Comparison of ENCODE assay signal across 8 mouse cellular contexts in genomic region chr15:81399638-81400315, GRCm38 (mm10). TPM values are rescaled to one million over a fixed set of nuclear protein-coding genes. Genes with fewer than 3 reads are reported as not detected.
DNase-seq lines count a peak whose midpoint lies in the region; ATAC-seq and TF ChIP-seq lines count a peak whose summit lies in the region.

TSS of gene St13 (minus strand) at chr15:81400077.
TSS of gene Xpnpep3 (plus strand) at chr15:81400138.

- H3K27me3 ChIP-seq in heart, embryonic 11.5 days (ENCODE audit: control insufficient read depth, insufficient read depth, low read length), result no peaks in the 10 kb centered on the region
- H3K27me3 ChIP-seq in kidney, embryonic 16.5 days (ENCODE audit: insufficient read depth, low read length), result no peaks in the 10 kb centered on the region
- H3K27me3 ChIP-seq in liver, adult 2 months (ENCODE audit: control insufficient read depth, insufficient read depth, low read length), result no peaks in the 10 kb centered on the region
- H3K27me3 ChIP-seq in myocyte (ENCODE audit: control insufficient read depth, insufficient read depth, insufficient read length), result no peaks in the 10 kb centered on the region
- H3K27me3 ChIP-seq in splenic B cell, adult 2 months (ENCODE audit: control insufficient read depth, insufficient read depth, low read length, poor library complexity, severe bottlenecking), result no peaks in the 10 kb centered on the region

- DNase-seq in B cell, adult 2 months, result peak; percentile 99
- peak; percentile 97 for DNase-seq in brain, adult 2 months (ENCODE audit: low read depth, low spot score)
- DNase-seq in liver, adult 2 months (ENCODE audit: extremely low read depth, low read depth, low spot score), result peak; percentile 90
- peak; percentile 98 for DNase-seq in splenic B cell, adult 2 months (ENCODE audit: low read depth, low spot score)

- peak within 1 kb of the TSS; percentile 78 for H3K4me2 ChIP-seq in heart, embryonic 11.5 days
- H3K4me2 ChIP-seq in kidney, embryonic 16.5 days (replicated peaks; ENCODE audit: low read depth, low read length), result peak within 1 kb of the TSS; percentile 67
- peak within 1 kb of the TSS; percentile 91 for H3K4me2 ChIP-seq in myocyte (ENCODE audit: low read depth)

- TF ChIP-seq POLR2A in liver, adult 2 months (IDR thresholded peaks at IDR 0.05; ENCODE audit: extremely low read depth, insufficient read depth, low read length), result peak; percentile 66
- peak; percentile 93 for TF ChIP-seq POLR2A in myocyte (IDR thresholded peaks at IDR 0.05; ENCODE audit: insufficient read length, low read depth)

- H3K4me3 ChIP-seq in heart, embryonic 11.5 days (ENCODE audit: low read depth, low read length), result peak within 1 kb of the TSS; percentile 96
- peak within 1 kb of the TSS; percentile 86 for H3K4me3 ChIP-seq in kidney, embryonic 16.5 days (ENCODE audit: low read length)
- H3K4me3 ChIP-seq in liver, adult 2 months (ENCODE audit: insufficient read depth, low read depth, low read length), result peak within 1 kb of the TSS; percentile 99
- H3K4me3 ChIP-seq in myocyte, result peak within 1 kb of the TSS; percentile 78

- under 1% methylated on average over 50 of the region's 50 CpGs for WGBS in heart, embryonic 11.5 days (ENCODE audit: insufficient replicate concordance)
- WGBS in kidney, embryonic 16.5 days, result under 1% methylated on average over 50 of the region's 50 CpGs
- WGBS in liver, adult 2 months, result under 1% methylated on average over 50 of the region's 50 CpGs

- peak; percentile 96 for ATAC-seq in erythroblast, adult 5-6 weeks (replicated peaks; ENCODE audit: low FRiP score, poor library complexity, severe bottlenecking)
- peak; percentile 100 for ATAC-seq in heart, embryonic 11.5 days (replicated peaks; ENCODE audit: insufficient number of reproducible peaks, low FRiP score, low TSS enrichment)
- peak; percentile 100 for ATAC-seq in kidney, embryonic 16.5 days (ENCODE audit: low FRiP score, low TSS enrichment)

- H3K9ac ChIP-seq in heart, embryonic 11.5 days (ENCODE audit: low read depth, low read length), result peak within 1 kb of the TSS; percentile 97
- peak within 1 kb of the TSS; percentile 92 for H3K9ac ChIP-seq in kidney, embryonic 16.5 days (replicated peaks; ENCODE audit: low read length)
- H3K9ac ChIP-seq in liver, adult 2 months (ENCODE audit: low read depth, low read length), result peak within 1 kb of the TSS; percentile 98

- H3ac ChIP-seq in myocyte (ENCODE audit: control insufficient read depth, insufficient read length), result peak within 1 kb of the TSS; percentile 74

- peaks cover 7% of the 10 kb centered on the region for H3K4me1 ChIP-seq in heart, embryonic 11.5 days (ENCODE audit: control insufficient read depth, insufficient read depth, low read length)
- peaks cover 33% of the 10 kb centered on the region for H3K4me1 ChIP-seq in kidney, embryonic 16.5 days (ENCODE audit: insufficient read depth, low read length)
- peaks cover 14% of the 10 kb centered on the region for H3K4me1 ChIP-seq in liver, adult 2 months (ENCODE audit: control insufficient read depth, insufficient read depth, low read length)

- TF ChIP-seq CTCF in liver, adult 2 months (IDR thresholded peaks at IDR 0.05; ENCODE audit: low read depth, low read length), result no peak

- H3K27ac ChIP-seq in heart, embryonic 11.5 days (ENCODE audit: low read depth, low read length), result peak within 1 kb of the TSS; percentile 94
- H3K27ac ChIP-seq in kidney, embryonic 16.5 days (ENCODE audit: low read length), result peak within 1 kb of the TSS; percentile 97
- peak within 1 kb of the TSS; percentile 98 for H3K27ac ChIP-seq in liver, adult 2 months (replicated peaks; ENCODE audit: insufficient read depth, low read depth, low read length)

- no peaks in the 10 kb centered on the region for H3K9me3 ChIP-seq in heart, embryonic 11.5 days (replicated peaks; ENCODE audit: control insufficient read depth, low read length)
- no peaks in the 10 kb centered on the region for H3K9me3 ChIP-seq in kidney, embryonic 16.5 days (ENCODE audit: low read length)

- no peaks in the 10 kb centered on the region for H3K36me3 ChIP-seq in heart, embryonic 11.5 days (ENCODE audit: control insufficient read depth, insufficient read depth, low read length)
- no peaks in the 10 kb centered on the region for H3K36me3 ChIP-seq in kidney, embryonic 16.5 days (ENCODE audit: insufficient read depth, low read length)
- H3K36me3 ChIP-seq in liver, adult 2 months (ENCODE audit: control insufficient read depth, insufficient read depth, low read length), result peaks cover 4% of the 10 kb centered on the region; the same call in 1 of the 2 replicates
- no peaks in the 10 kb centered on the region for H3K36me3 ChIP-seq in myocyte (ENCODE audit: control insufficient read depth, insufficient read depth)
- H3K36me3 ChIP-seq in splenic B cell, adult 2 months (ENCODE audit: control insufficient read depth, insufficient read depth, low read length, poor library complexity, severe bottlenecking), result no peaks in the 10 kb centered on the region

- H3K79me2 ChIP-seq in liver, adult 2 months (ENCODE audit: control insufficient read depth, insufficient read depth, low read length), result peaks cover 20% of the 10 kb centered on the region; the same call in 1 of the 2 replicates
- peaks cover 87% of the 10 kb centered on the region for H3K79me2 ChIP-seq in myocyte (ENCODE audit: control insufficient read depth, insufficient read depth)

TF ChIP-seq in myocyte, 11 proteins besides CTCF, POLR2A, EP300 and RAD21:
- TF ChIP-seq MYOD1 (IDR thresholded peaks at IDR 0.05; ENCODE audit: control insufficient read depth in 1 of 3, insufficient read length in 2 of 3, low read depth in 2 of 3) (peak in 1 of 3 experiments; percentile 39), MAX (IDR thresholded peaks at IDR 0.05; ENCODE audit: low read depth) (peak; percentile 97), TCF3 (IDR thresholded peaks at IDR 0.05; ENCODE audit: insufficient read length, low read depth) (no peak), SRF (IDR thresholded peaks at IDR 0.05; ENCODE audit: control insufficient read depth, insufficient read length, low read depth) (peak; percentile 78), MYOG (IDR thresholded peaks at IDR 0.05; ENCODE audit: control insufficient read depth in 1 of 3, insufficient read depth in 1 of 3, insufficient read length in 2 of 3, low read depth in 2 of 3) (peak in 1 of 3 experiments; percentile 55), POLR2AphosphoS2 (IDR thresholded peaks at IDR 0.05; ENCODE audit: insufficient read length, low read depth) (peak; percentile 91), USF1 (IDR thresholded peaks at IDR 0.05; ENCODE audit: low read depth) (peak; percentile 91), TCF12 (IDR thresholded peaks at IDR 0.05; ENCODE audit: insufficient read depth, poor library complexity, severe bottlenecking) (peak; percentile 4), E2F4 (IDR thresholded peaks at IDR 0.05; ENCODE audit: insufficient read depth) (peak; percentile 45), REST (IDR thresholded peaks at IDR 0.05; ENCODE audit: insufficient read depth, insufficient read length) (no peak), CEBPB (IDR thresholded peaks at IDR 0.05; ENCODE audit: insufficient read depth, poor library complexity, severe bottlenecking) (no peak)

RNA-seq across cellular contexts. Expression of gene St13, which starts in this region (rescaled TPM):
- total RNA-seq in erythroblast, adult 5-6 weeks (2015; ENCODE audit: low replicate concordance), result 14.8 and 48.3 TPM in 2 replicates
- total RNA-seq in erythroblast, adult 5-6 weeks (2017; ENCODE audit: low replicate concordance), result 27.7 and 35.1 TPM in 2 replicates
- 138 and 140 TPM in 2 replicates for polyA plus RNA-seq in heart, embryonic 11.5 days (2014; fragmentation: Nextera tagmentation; extraction: Ambion mirVana)
- polyA plus RNA-seq in kidney, embryonic 16.5 days (2015; fragmentation: Nextera tagmentation; extraction: Ambion mirVana), result 192 and 194 TPM in 2 replicates
- 91.8 and 98.9 TPM in 2 replicates for total RNA-seq in liver, adult 2 months (2014; rRNA removed)
- polyA plus RNA-seq in liver, adult 2 months (2012; rRNA removed), result 29.2 and 31.3 TPM in 2 replicates
- polyA plus RNA-seq in myocyte (2012; fragmentation: generic; extraction: Trizol), result 228 TPM

RNA-seq across cellular contexts. Expression of gene Xpnpep3, which starts in this region (rescaled TPM):
- total RNA-seq in erythroblast, adult 5-6 weeks (2015; ENCODE audit: low replicate concordance), result 0.63 and 3.8 TPM in 2 replicates
- 3.3 and 7.2 TPM in 2 replicates for total RNA-seq in erythroblast, adult 5-6 weeks (2017; ENCODE audit: low replicate concordance)
- polyA plus RNA-seq in heart, embryonic 11.5 days (2014; fragmentation: Nextera tagmentation; extraction: Ambion mirVana), result 9.6 and 11.4 TPM in 2 replicates
- 10.9 and 13.9 TPM in 2 replicates for polyA plus RNA-seq in kidney, embryonic 16.5 days (2015; fragmentation: Nextera tagmentation; extraction: Ambion mirVana)
- total RNA-seq in liver, adult 2 months (2014; rRNA removed), result 8.1 and 10.4 TPM in 2 replicates
- polyA plus RNA-seq in liver, adult 2 months (2012; rRNA removed), result 5.2 and 6.8 TPM in 2 replicates
- 6.3 TPM for polyA plus RNA-seq in myocyte (2012; fragmentation: generic; extraction: Trizol)

Comparison
In these comparisons a context has a peak if more than half of its experiments do, and no peak if none do; other contexts are left out.
1. Peak in every context shown above with its lines: DNase-seq, ATAC-seq, H3K4me3 ChIP-seq and H3K27ac ChIP-seq.